Mouse (Mus musculus) cerebellum, postnatal 14 days (tissue): ENCODE measurements around the gene Inava.

Experiments
- DNase-seq, 2 experiments: peaks; one replicate each; pipeline ENCODE4 v3.0.0; 2021; ENCODE audit warnings: mixed read lengths in 2 of 2

Gene Inava

GRCm38 (mm10) chr1:136230201-136230600 lies 3.9 kb downstream of the Inava start:
- DNase-seq = no peak

- no peak for DNase-seq
Measured at GRCm38 (mm10) chr1:136229040-136229373, 5.1 kb downstream of the Inava start.

GRCm38 (mm10) chr1:136228328-136229039 lies 5.6 kb downstream of the Inava start:
- no peak for DNase-seq

- peak; percentile 58 to 68 for DNase-seq
Measured at GRCm38 (mm10) chr1:136227870-136228269, 6.2 kb downstream of the Inava start.

GRCm38 (mm10) chr1:136226626-136227025 lies 7.4 kb downstream of the Inava start:
- DNase-seq = no peak

GRCm38 (mm10) chr1:136225846-136226245 lies 8.2 kb downstream of the Inava start:
- peak in 1 of 2 experiments; percentile 39 for DNase-seq

GRCm38 (mm10) chr1:136223758-136224342 lies 10.2 kb downstream of the Inava start:
- DNase-seq = no peak

GRCm38 (mm10) chr1:136222386-136222785 lies 11.7 kb downstream of the Inava start:
- no peak for DNase-seq

GRCm38 (mm10) chr1:136220037-136220871 lies 13.8 kb downstream of the Inava start:
- DNase-seq = peak in 1 of 2 experiments; percentile 30

- no peak for DNase-seq
Measured at GRCm38 (mm10) chr1:136214304-136214703, 19.8 kb downstream of the Inava start.

GRCm38 (mm10) chr1:136212803-136213202 lies 21.3 kb downstream of the Inava start, which contains the start of gene Mroh3:
Gene Mroh3 (minus strand): TSS chr1:136212828.
- DNase-seq = peak in 1 of 2 experiments; percentile 54

- DNase-seq = no peak
Measured at GRCm38 (mm10) chr1:136190033-136190432, 44.0 kb downstream of the Inava start.

- no peak for DNase-seq
Measured at GRCm38 (mm10) chr1:136179511-136180001, 54.5 kb downstream of the Inava start.

GRCm38 (mm10) chr1:136178741-136179140 lies 55.3 kb downstream of the Inava start:
- DNase-seq = no peak

- no peak for DNase-seq
Measured at GRCm38 (mm10) chr1:136177085-136177484, 57.0 kb downstream of the Inava start.

- DNase-seq = peak; percentile 67 to 78
Measured at GRCm38 (mm10) chr1:136175183-136175582, 58.9 kb downstream of the Inava start.

- DNase-seq = no peak
Measured at GRCm38 (mm10) chr1:136174101-136174606, 59.9 kb downstream of the Inava start.

GRCm38 (mm10) chr1:136172696-136173095 lies 61.4 kb downstream of the Inava start:
- no peak for DNase-seq

- peak; percentile 85 for DNase-seq
Measured at GRCm38 (mm10) chr1:136170109-136170508, 64.0 kb downstream of the Inava start.

GRCm38 (mm10) chr1:136167657-136168056 lies 66.4 kb downstream of the Inava start:
- peak; percentile 37 to 47 for DNase-seq

GRCm38 (mm10) chr1:136165436-136165835 lies 68.6 kb downstream of the Inava start:
- no peak for DNase-seq
